Mouse (Mus musculus) cerebellum, adult 2 months (tissue): ENCODE data around the gene Nos2.

Source experiments
- CTCF ChIP-seq: fragments of 200-500 bp; IDR thresholded peaks from 2 replicates; pipeline ENCODE4 v1.5.1; 2011; ENCODE audit warnings: low read depth, mild to moderate bottlenecking, control low read depth, low read length, moderate library complexity, borderline replicate concordance; ENCODE audit not compliant: insufficient read depth
- POLR2A ChIP-seq: fragments of 200-500 bp; IDR thresholded peaks from 2 replicates; pipeline ENCODE4 v1.6.1; 2011; ENCODE audit warnings: low read length, control low read depth, borderline replicate concordance; ENCODE audit not compliant: insufficient read depth

- no peak for TF ChIP-seq CTCF
- no peak for TF ChIP-seq POLR2A
These were observed 31.9 kb downstream of the Nos2 start for GRCm38 (mm10) chr11:78952467-78952866.
